Comparison of ENCODE assay signal across 11 mouse cellular contexts in the genomic region with DNA sequence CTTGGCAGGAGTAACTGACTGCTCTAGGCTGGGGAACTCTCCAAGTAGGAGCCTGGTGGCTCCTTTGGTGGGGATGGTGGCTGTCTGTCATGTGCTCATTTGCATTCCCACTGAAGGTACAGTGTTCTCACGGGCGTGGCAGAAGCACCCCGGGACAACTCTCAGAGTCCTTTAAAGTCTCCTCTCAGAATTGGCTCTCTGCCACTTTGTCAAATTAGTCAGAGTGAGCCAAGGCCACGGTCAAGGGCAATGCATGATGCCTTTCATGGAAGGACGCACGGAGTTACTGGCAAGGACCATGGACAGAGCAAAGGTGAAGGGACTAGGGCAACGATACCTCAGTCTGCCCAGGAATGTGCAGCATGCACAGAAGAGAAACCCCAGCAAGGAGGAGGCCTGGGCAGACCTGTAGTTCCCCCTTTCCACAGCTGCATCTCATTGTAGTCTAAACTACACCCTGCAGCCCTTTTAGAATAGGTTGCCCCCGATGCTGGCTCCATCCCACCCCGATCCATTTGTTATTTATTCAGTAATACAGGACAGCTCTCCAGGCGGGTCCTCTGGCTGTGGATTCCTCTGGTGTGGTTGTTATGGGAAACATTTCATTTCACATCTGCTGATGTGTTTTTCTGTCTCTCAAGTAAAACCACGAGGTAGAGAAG. TPM values are rescaled to one million over a fixed set of nuclear protein-coding genes. Genes with fewer than 3 reads are reported as not detected.
DNase-seq lines count a peak whose midpoint lies in the region; ATAC-seq and TF ChIP-seq lines count a peak whose summit lies in the region.
"Had no signal": no experiment of that assay in that cellular context is flagged by ENCODE, and none has a peak within 500 bp of the region (broad histone marks: within the 10 kb centered on the region; RNA-seq: fewer than 3 reads in every experiment).

No protein-coding gene starts in this region.

- no peak overlapping the region for H3K27ac ChIP-seq in kidney, adult 2 months (ENCODE audit: insufficient read depth, low read depth, low read length)
- H3K27ac ChIP-seq in embryonic facial prominence, embryonic 13.5 days: peak overlapping the region; percentile 28; the same call in 1 of the 2 replicates
- H3K27ac ChIP-seq in midbrain, embryonic 11.5 days (ENCODE audit: low read depth, low read length): peak overlapping the region; percentile 77

- no peak overlapping the region for H3K4me3 ChIP-seq in kidney, adult 2 months (ENCODE audit: insufficient read depth, low read depth, low read length)
- H3K4me3 ChIP-seq in embryonic facial prominence, embryonic 13.5 days: no peak overlapping the region
- no peak overlapping the region for H3K4me3 ChIP-seq in midbrain, embryonic 11.5 days (ENCODE audit: low read depth, low read length)

- no peak overlapping the region for H3K9ac ChIP-seq in embryonic facial prominence, embryonic 13.5 days
- no peak overlapping the region for H3K9ac ChIP-seq in midbrain, embryonic 11.5 days (ENCODE audit: low read length)

- intact Hi-C loops in gastrocnemius, postnatal 36 days (cut with DNase I): no loop called here

- H3K27me3 ChIP-seq in kidney, adult 2 months (replicated peaks; ENCODE audit: control insufficient read depth, insufficient read depth, low read length): no peaks in the 10 kb centered on the region
- no peaks in the 10 kb centered on the region for H3K27me3 ChIP-seq in embryonic facial prominence, embryonic 13.5 days
- peaks cover 2% of the 10 kb centered on the region; the same call in 1 of the 2 replicates for H3K27me3 ChIP-seq in midbrain, embryonic 11.5 days (ENCODE audit: control insufficient read depth, insufficient read depth, low read length)

- no peaks in the 10 kb centered on the region for H3K36me3 ChIP-seq in kidney, adult 2 months (ENCODE audit: control insufficient read depth, insufficient read depth, low read length)
- no peaks in the 10 kb centered on the region for H3K36me3 ChIP-seq in embryonic facial prominence, embryonic 13.5 days
- H3K36me3 ChIP-seq in midbrain, embryonic 11.5 days (ENCODE audit: control insufficient read depth, insufficient read depth, low read length): no peaks in the 10 kb centered on the region
- H3K36me3 ChIP-seq: G1E had no signal

- H3K4me1 ChIP-seq in kidney, adult 2 months (ENCODE audit: control insufficient read depth, insufficient read depth, low read length): no peaks in the 10 kb centered on the region
- peaks cover 17% of the 10 kb centered on the region for H3K4me1 ChIP-seq in embryonic facial prominence, embryonic 13.5 days
- peaks cover 23% of the 10 kb centered on the region for H3K4me1 ChIP-seq in midbrain, embryonic 11.5 days (ENCODE audit: control insufficient read depth, insufficient read depth, low read length)

- peak overlapping the region; percentile 49 for H3K4me2 ChIP-seq in embryonic facial prominence, embryonic 13.5 days
- H3K4me2 ChIP-seq in midbrain, embryonic 11.5 days: peak overlapping the region; percentile 29

- no peak for TF ChIP-seq CTCF in kidney, adult 2 months (conservative IDR thresholded peaks at IDR 0.05; ENCODE audit: insufficient read depth, insufficient read length, low read depth, low read length)

- peak; percentile 2 for DNase-seq in kidney, adult 2 months
- no peak for DNase-seq in kidney, adult 11 months
- peak; percentile 22 for DNase-seq in NIH3T3 (ENCODE audit: low read depth)
- DNase-seq in midbrain, embryonic 11.5 days (ENCODE audit: low spot score, missing footprints): peak; percentile 90
- DNase-seq in gastrocnemius, postnatal 36 days: no peak
- DNase-seq in T-cell, adult 2 months (ENCODE audit: low spot score): no peak
- no peak for DNase-seq in left cerebral cortex, adult 8-10 months (ENCODE audit: low spot score in 2 of 2)
- DNase-seq: kidney, adult 9 months; lung, postnatal 10 days had no signal

- no peaks in the 10 kb centered on the region for H3K9me3 ChIP-seq in embryonic facial prominence, embryonic 13.5 days
- H3K9me3 ChIP-seq in midbrain, embryonic 11.5 days (ENCODE audit: control insufficient read depth, low read length): no peaks in the 10 kb centered on the region

- no peak for TF ChIP-seq POLR2A in kidney, adult 2 months (IDR thresholded peaks at IDR 0.05; ENCODE audit: low read depth, low read length)

- ATAC-seq in embryonic facial prominence, embryonic 13.5 days (ENCODE audit: insufficient number of reproducible peaks, insufficient read depth, low FRiP score, low TSS enrichment, low read depth): peak; percentile 48
- ATAC-seq in midbrain, embryonic 11.5 days (ENCODE audit: low FRiP score): peak; percentile 80

- WGBS in kidney, adult 2 months: 45% methylated on average over 11 of the region's 11 CpGs
- WGBS in embryonic facial prominence, embryonic 13.5 days: 19% methylated on average over 11 of the region's 11 CpGs
- 32% methylated on average over 11 of the region's 11 CpGs for WGBS in midbrain, embryonic 11.5 days

RNA-seq across cellular contexts. Expression of a gene that starts 40.0 kb away (rescaled TPM):
- polyA plus RNA-seq in kidney, adult 2 months (2012; rRNA removed): 0.03 TPM in 1 of 2 replicates, not detected in the other
- polyA plus RNA-seq in embryonic facial prominence, embryonic 13.5 days (2015; fragmentation: Nextera tagmentation; extraction: Ambion mirVana): 0.24 TPM in 1 of 2 replicates, not detected in the other
- polyA plus RNA-seq in midbrain, embryonic 11.5 days (2014; fragmentation: Nextera tagmentation; extraction: Ambion mirVana): 0.08 and 0.33 TPM in 2 replicates
- under 1 TPM in 1 of 2 experiments, not detected in 1; 0.30 TPM for total RNA-seq in gastrocnemius, postnatal 36 days (2021)
- 1 to 10 TPM in 1 of 4 experiments, under 1 TPM in 3; 0.15 to 1.9 (median 0.43) TPM for total RNA-seq in left cerebral cortex, adult 8-10 months (2022)
- total RNA-seq: G1E had no signal
- polyA plus RNA-seq: G1E had no signal

RNA-seq across cellular contexts. Expression of a gene that starts 49.0 kb away (rescaled TPM):
- not detected in 2 replicates for polyA plus RNA-seq in kidney, adult 2 months (2012; rRNA removed)
- polyA plus RNA-seq in embryonic facial prominence, embryonic 13.5 days (2015; fragmentation: Nextera tagmentation; extraction: Ambion mirVana): 0.34 TPM in 1 of 2 replicates, not detected in the other
- polyA plus RNA-seq in midbrain, embryonic 11.5 days (2014; fragmentation: Nextera tagmentation; extraction: Ambion mirVana): 1.2 and 1.5 TPM in 2 replicates
- not detected for total RNA-seq in gastrocnemius, postnatal 36 days (2021)
- total RNA-seq in left cerebral cortex, adult 8-10 months (2022): 1 to 10 TPM in 1 of 4 experiments, under 1 TPM in 3; 0.32 to 1.6 (median 0.80) TPM
- polyA plus RNA-seq: G1E had no signal

Comparison
In these comparisons a context has a peak if more than half of its experiments do, and no peak if none do; other contexts are left out.
1. DNase-seq: peak in kidney, adult 2 months (single experiment), NIH3T3 (single experiment) and midbrain, embryonic 11.5 days (single experiment); none in kidney, adult 11 months (single experiment), gastrocnemius, postnatal 36 days (0 of 2), T-cell, adult 2 months (single experiment) and left cerebral cortex, adult 8-10 months (0 of 2).